Comparison of ENCODE assay signal across 8 mouse cellular contexts in genomic region chr7:66218193-66219014, GRCm38 (mm10).
DNase-seq lines count a peak whose midpoint lies in the region; ATAC-seq lines count a peak whose summit lies in the region.

No protein-coding gene starts in this region.

- H3K9ac ChIP-seq in forebrain, embryonic 13.5 days: no peak overlapping the region
- no peak overlapping the region for H3K9ac ChIP-seq in embryonic facial prominence, embryonic 11.5 days (replicated peaks; ENCODE audit: low read length)
- 0 out of 2 replicates have a peak overlapping the region, but pooled peaks have one; percentile 2 for H3K9ac ChIP-seq in heart, embryonic 12.5 days
- 0 out of 2 replicates have a peak overlapping the region, but pooled peaks have one; percentile 7 for H3K9ac ChIP-seq in kidney, embryonic 16.5 days (replicated peaks; ENCODE audit: low read length)

- WGBS in forebrain, embryonic 10.5 days: 40% methylated on average over 9 of the region's 9 CpGs
- WGBS in forebrain, embryonic 13.5 days: 38% methylated on average over 9 of the region's 9 CpGs
- 18% methylated on average over 9 of the region's 9 CpGs for WGBS in embryonic facial prominence, embryonic 11.5 days
- 35% methylated on average over 9 of the region's 9 CpGs for WGBS in heart, embryonic 12.5 days
- 18% methylated on average over 9 of the region's 9 CpGs for WGBS in kidney, embryonic 16.5 days

- no peaks in the 10 kb centered on the region for H3K27me3 ChIP-seq in forebrain, embryonic 10.5 days (ENCODE audit: poor library complexity, severe bottlenecking)
- no peaks in the 10 kb centered on the region for H3K27me3 ChIP-seq in forebrain, embryonic 13.5 days
- H3K27me3 ChIP-seq in embryonic facial prominence, embryonic 11.5 days (ENCODE audit: control insufficient read depth, insufficient read depth, low read length): no peaks in the 10 kb centered on the region
- H3K27me3 ChIP-seq in heart, embryonic 12.5 days (replicated peaks): no peaks in the 10 kb centered on the region
- H3K27me3 ChIP-seq in kidney, embryonic 16.5 days (ENCODE audit: insufficient read depth, low read length): no peaks in the 10 kb centered on the region

- peak overlapping the region; percentile 76 for H3K27ac ChIP-seq in forebrain, embryonic 10.5 days
- H3K27ac ChIP-seq in forebrain, embryonic 13.5 days: no peak overlapping the region
- H3K27ac ChIP-seq in embryonic facial prominence, embryonic 11.5 days (replicated peaks; ENCODE audit: low read depth, low read length): peak overlapping the region; percentile 83
- H3K27ac ChIP-seq in heart, embryonic 12.5 days (ENCODE audit: poor library complexity, severe bottlenecking): peak overlapping the region; percentile 73
- peak overlapping the region; percentile 72 for H3K27ac ChIP-seq in kidney, embryonic 16.5 days (ENCODE audit: low read length)

- peaks cover 47% of the 10 kb centered on the region for H3K4me1 ChIP-seq in forebrain, embryonic 10.5 days
- H3K4me1 ChIP-seq in forebrain, embryonic 13.5 days: peaks cover 19% of the 10 kb centered on the region
- peaks cover 9% of the 10 kb centered on the region for H3K4me1 ChIP-seq in embryonic facial prominence, embryonic 11.5 days (ENCODE audit: control insufficient read depth, insufficient read depth, low read length)
- peaks cover 30% of the 10 kb centered on the region for H3K4me1 ChIP-seq in heart, embryonic 12.5 days (replicated peaks)
- H3K4me1 ChIP-seq in kidney, embryonic 16.5 days (ENCODE audit: insufficient read depth, low read length): peaks cover 28% of the 10 kb centered on the region

- DNase-seq in forebrain, embryonic 10.5 days (ENCODE audit: extremely low spot score, low spot score): peak; percentile 28
- peak; percentile 60 for DNase-seq in embryonic facial prominence, embryonic 11.5 days (ENCODE audit: low spot score)
- DNase-seq in lung, postnatal 36 days: peak; percentile 62

- no peaks in the 10 kb centered on the region; the same call in 1 of the 2 replicates for H3K9me3 ChIP-seq in forebrain, embryonic 10.5 days
- H3K9me3 ChIP-seq in forebrain, embryonic 13.5 days (replicated peaks): no peaks in the 10 kb centered on the region
- no peaks in the 10 kb centered on the region for H3K9me3 ChIP-seq in embryonic facial prominence, embryonic 11.5 days (replicated peaks; ENCODE audit: control insufficient read depth, low read length)
- peaks cover 6% of the 10 kb centered on the region for H3K9me3 ChIP-seq in heart, embryonic 12.5 days (replicated peaks)
- H3K9me3 ChIP-seq in kidney, embryonic 16.5 days (ENCODE audit: low read length): 0 out of 2 replicates have a peak, but pooled peaks cover 3% of the 10 kb centered on the region

- no peak; the same call in 1 of the 2 replicates for ATAC-seq in forebrain, embryonic 13.5 days
- ATAC-seq in embryonic facial prominence, embryonic 11.5 days (replicated peaks; ENCODE audit: insufficient number of reproducible peaks, low FRiP score, low TSS enrichment, low read depth): peak; percentile 58; the same call in 1 of the 2 replicates
- peak; percentile 75 for ATAC-seq in heart, embryonic 12.5 days (ENCODE audit: insufficient number of reproducible peaks, low FRiP score)
- ATAC-seq in kidney, embryonic 16.5 days (ENCODE audit: low FRiP score, low TSS enrichment): peak; percentile 66
- ATAC-seq in CD4-positive, CD25-positive, alpha-beta regulatory T cell, adult 4 months: no peak
- no peak for ATAC-seq in erythroid progenitor cell, adult 5-6 weeks (replicated peaks; ENCODE audit: low FRiP score, poor library complexity, severe bottlenecking)

- H3K4me2 ChIP-seq in forebrain, embryonic 13.5 days: no peak overlapping the region
- no peak overlapping the region for H3K4me2 ChIP-seq in embryonic facial prominence, embryonic 11.5 days (ENCODE audit: low read depth, low read length)
- no peak overlapping the region for H3K4me2 ChIP-seq in heart, embryonic 12.5 days
- H3K4me2 ChIP-seq in kidney, embryonic 16.5 days (replicated peaks; ENCODE audit: low read depth, low read length): no peak overlapping the region

- H3K36me3 ChIP-seq in forebrain, embryonic 10.5 days (replicated peaks): no peaks in the 10 kb centered on the region
- H3K36me3 ChIP-seq in forebrain, embryonic 13.5 days (ENCODE audit: poor library complexity, severe bottlenecking): no peaks in the 10 kb centered on the region
- H3K36me3 ChIP-seq in embryonic facial prominence, embryonic 11.5 days (replicated peaks; ENCODE audit: control insufficient read depth, insufficient read depth, low read depth, low read length): no peaks in the 10 kb centered on the region
- no peaks in the 10 kb centered on the region for H3K36me3 ChIP-seq in heart, embryonic 12.5 days
- no peaks in the 10 kb centered on the region for H3K36me3 ChIP-seq in kidney, embryonic 16.5 days (ENCODE audit: insufficient read depth, low read length)

- H3K4me3 ChIP-seq in forebrain, embryonic 10.5 days: no peak overlapping the region
- no peak overlapping the region for H3K4me3 ChIP-seq in forebrain, embryonic 13.5 days
- no peak overlapping the region for H3K4me3 ChIP-seq in embryonic facial prominence, embryonic 11.5 days (ENCODE audit: low read depth, low read length)
- no peak overlapping the region for H3K4me3 ChIP-seq in heart, embryonic 12.5 days
- no peak overlapping the region for H3K4me3 ChIP-seq in kidney, embryonic 16.5 days (ENCODE audit: low read length)

Comparison
In these comparisons a context has a peak if more than half of its experiments do, and no peak if none do; other contexts are left out.
1. ATAC-seq: peak in embryonic facial prominence, embryonic 11.5 days (single experiment), heart, embryonic 12.5 days (single experiment) and kidney, embryonic 16.5 days (single experiment); none in forebrain, embryonic 13.5 days (single experiment), CD4-positive, CD25-positive, alpha-beta regulatory T cell, adult 4 months (single experiment) and erythroid progenitor cell, adult 5-6 weeks (single experiment).
2. H3K9ac ChIP-seq: peak in heart, embryonic 12.5 days (single experiment) and kidney, embryonic 16.5 days (single experiment); none in forebrain, embryonic 13.5 days (single experiment) and embryonic facial prominence, embryonic 11.5 days (single experiment).
3. Peak in every context shown above with its lines, with median percentiles within 50 percentile points of each other: DNase-seq.